Mouse (Mus musculus): ENCODE measurements around the gene Rbpjl. TPM values are rescaled to one million over a fixed set of nuclear protein-coding genes. Genes with fewer than 3 reads are reported as not detected.
A peak's percentile ranks its signal among the peaks of the same experiment; 100 is the strongest.

Gene Rbpjl
- polyA plus RNA-seq, 1 experiment: 1.1 TPM

DNA sequence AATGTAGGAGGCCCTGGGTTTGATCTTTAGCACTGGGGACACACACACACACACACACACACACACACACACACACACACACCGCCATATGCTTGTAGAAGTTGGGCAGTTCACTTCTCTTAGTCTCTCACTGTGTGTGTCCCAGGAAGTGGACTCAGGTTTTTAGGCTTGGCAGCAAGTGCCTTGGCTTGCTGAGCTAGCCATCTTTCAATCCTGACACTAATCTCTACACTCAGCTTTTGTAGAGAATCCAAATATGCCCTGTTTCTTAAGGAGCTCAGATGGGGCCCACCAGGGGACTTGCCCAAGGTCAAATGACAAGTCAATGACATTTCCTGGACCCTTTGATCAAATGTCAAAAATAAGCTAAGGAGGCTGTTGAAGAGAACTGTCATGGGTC lies 53.5 kb downstream of the Rbpjl start:
- Histone ChIP-seq H3K27ac (ENCODE audit: insufficient read depth, low read length) (no peak overlapping the region), H3K4me1 (ENCODE audit: control insufficient read depth, insufficient read depth, low read length) (peaks cover 4% of the 10 kb centered on the region; the same call in 1 of the 2 replicates), H3K4me3 (ENCODE audit: insufficient read depth, low read length) (peak overlapping the region; percentile 51; the same call in 1 of the 2 replicates)
- TF ChIP-seq POLR2A (IDR thresholded peaks at IDR 0.05; ENCODE audit: extremely low read depth, insufficient read depth, low read length) (no peak), CTCF (IDR thresholded peaks at IDR 0.05; ENCODE audit: extremely low read depth, insufficient read depth, low read length) (no peak)

DNA sequence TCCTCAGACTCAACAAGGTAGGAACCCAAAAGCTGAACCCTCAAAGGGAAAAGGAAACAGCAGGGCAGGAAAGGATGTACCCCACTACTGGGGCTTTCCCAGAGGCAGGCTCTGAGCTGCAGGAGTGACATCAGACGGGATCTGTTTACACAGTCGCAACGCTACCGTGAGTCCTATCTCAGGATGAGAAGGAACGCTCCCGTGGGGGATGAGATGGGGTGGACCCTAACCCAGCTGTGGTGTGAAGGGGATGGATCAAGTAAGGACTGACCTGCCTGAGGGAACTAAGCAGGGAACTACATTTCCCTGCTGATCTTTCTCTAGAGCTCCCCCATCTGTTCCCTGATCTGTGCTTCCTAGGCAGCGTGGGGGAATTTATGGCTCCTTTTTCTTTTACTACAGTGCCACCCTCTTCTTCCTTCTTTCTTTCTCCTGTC lies 53.9 kb downstream of the Rbpjl start, which contains the start of gene Sys1:
Sys1 (plus strand) TSS at position 101 of the 437 bp plus-strand sequence.
- Histone ChIP-seq H3K4me3 (ENCODE audit: insufficient read depth, low read length) (peak within 1 kb of the TSS; percentile 51), H3K27ac (ENCODE audit: insufficient read depth, low read length) (no peak within 1 kb of the TSS), H3K4me1 (ENCODE audit: control insufficient read depth, insufficient read depth, low read length) (peaks cover 7% of the 10 kb centered on the region; the same call in 1 of the 2 replicates)
- TF ChIP-seq CTCF (IDR thresholded peaks at IDR 0.05; ENCODE audit: extremely low read depth, insufficient read depth, low read length): peak; percentile 42; the same call in 1 of the 2 replicates
- peak; percentile 31; the same call in 1 of the 2 replicates for TF ChIP-seq POLR2A (IDR thresholded peaks at IDR 0.05; ENCODE audit: extremely low read depth, insufficient read depth, low read length)

DNA sequence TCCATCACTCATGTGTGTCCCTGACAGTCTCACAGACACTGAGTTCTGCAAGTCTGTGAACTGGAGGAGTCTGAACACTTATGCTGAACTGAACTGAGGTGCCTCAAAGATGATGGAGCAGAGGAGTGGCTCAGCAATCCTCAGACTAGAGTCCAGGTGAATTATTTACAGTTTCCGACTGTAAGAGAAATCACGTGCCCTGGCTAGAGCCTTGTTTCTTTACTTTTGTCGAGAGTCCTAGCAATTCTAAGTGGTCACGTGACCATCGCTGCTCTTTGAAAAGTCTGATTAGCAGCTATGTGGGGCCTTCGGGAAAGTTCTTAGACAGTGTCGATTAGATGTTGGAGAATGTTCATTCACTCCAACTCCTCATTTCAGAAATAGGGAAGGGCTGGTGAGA lies 55.0 kb downstream of the Rbpjl start:
- no peak overlapping the region for H3K27ac ChIP-seq (ENCODE audit: insufficient read depth, low read length)
- H3K4me3 ChIP-seq (ENCODE audit: insufficient read depth, low read length): no peak overlapping the region
- TF ChIP-seq POLR2A (IDR thresholded peaks at IDR 0.05; ENCODE audit: extremely low read depth, insufficient read depth, low read length) (no peak), CTCF (IDR thresholded peaks at IDR 0.05; ENCODE audit: extremely low read depth, insufficient read depth, low read length) (no peak)
- peaks cover 8% of the 10 kb centered on the region; the same call in 1 of the 2 replicates for H3K4me1 ChIP-seq (ENCODE audit: control insufficient read depth, insufficient read depth, low read length)

- Histone ChIP-seq H3K4me3 (ENCODE audit: insufficient read depth, low read length) (no peak overlapping the region), H3K27ac (ENCODE audit: insufficient read depth, low read length) (no peak overlapping the region), H3K4me1 (ENCODE audit: control insufficient read depth, insufficient read depth, low read length) (peaks cover 8% of the 10 kb centered on the region; the same call in 1 of the 2 replicates)
- TF ChIP-seq CTCF (IDR thresholded peaks at IDR 0.05; ENCODE audit: extremely low read depth, insufficient read depth, low read length): no peak
- TF ChIP-seq POLR2A (IDR thresholded peaks at IDR 0.05; ENCODE audit: extremely low read depth, insufficient read depth, low read length): no peak
Measured at GRCm38 (mm10) chr2:164458535-164458934, 55.6 kb downstream of the Rbpjl start.

- H3K4me3 ChIP-seq (ENCODE audit: insufficient read depth, low read length): peak within 1 kb of the TSS; percentile 76
- peaks cover 7% of the 10 kb centered on the region; the same call in 1 of the 2 replicates for H3K4me1 ChIP-seq (ENCODE audit: control insufficient read depth, insufficient read depth, low read length)
- peak within 1 kb of the TSS; percentile 69 for H3K27ac ChIP-seq (ENCODE audit: insufficient read depth, low read length)
- TF ChIP-seq CTCF (IDR thresholded peaks at IDR 0.05; ENCODE audit: extremely low read depth, insufficient read depth, low read length) (peak; percentile 85), POLR2A (IDR thresholded peaks at IDR 0.05; ENCODE audit: extremely low read depth, insufficient read depth, low read length) (peak; percentile 64; the same call in 1 of the 2 replicates)
Measured at GRCm38 (mm10) chr2:164460745-164461551, 58.0 kb downstream of the Rbpjl start, which contains the start of gene Gm20458. Gene Gm20458, plus strand, starts transcription at chr2:164460967.

Other genes starting within 250 kb of the Rbpjl start
- 17.3 and 17.6 TPM in 2 replicates for gene Kcns1, start 232.0 kb upstream of the Rbpjl start, polyA plus RNA-seq (2012; rRNA removed)
- not detected in 2 replicates for gene Wfdc5, start 220.4 kb upstream of the Rbpjl start, polyA plus RNA-seq (2012; rRNA removed)
- 0.19 TPM in 2 replicates for gene Wfdc12, start 212.5 kb upstream of the Rbpjl start, polyA plus RNA-seq (2012; rRNA removed)
- gene Wfdc15a, start 203.0 kb upstream of the Rbpjl start, polyA plus RNA-seq (2012; rRNA removed): 0.29 TPM in 1 of 2 replicates, not detected in the other
- gene Wfdc15b, start 181.5 kb upstream of the Rbpjl start, polyA plus RNA-seq (2012; rRNA removed): not detected in 2 replicates
- gene Svs2, start 164.7 kb upstream of the Rbpjl start, polyA plus RNA-seq (2012; rRNA removed): not detected in 2 replicates
- not detected in 2 replicates for gene Svs3b, start 146.5 kb upstream of the Rbpjl start, polyA plus RNA-seq (2012; rRNA removed)
- not detected in 2 replicates for gene Svs4, start 124.7 kb upstream of the Rbpjl start, polyA plus RNA-seq (2012; rRNA removed)
- not detected in 2 replicates for gene Svs3a, start 113.9 kb upstream of the Rbpjl start, polyA plus RNA-seq (2012; rRNA removed)
- gene Svs6, start 86.4 kb upstream of the Rbpjl start, polyA plus RNA-seq (2012; rRNA removed): not detected in 2 replicates
- not detected in 2 replicates for gene Svs5, start 70.4 kb upstream of the Rbpjl start, polyA plus RNA-seq (2012; rRNA removed)
- gene Slpi, start 14.0 kb upstream of the Rbpjl start, polyA plus RNA-seq (2012; rRNA removed): 0.33 and 1.5 TPM in 2 replicates
- 16.2 and 17.4 TPM in 2 replicates for gene Matn4, start 2.0 kb downstream of the Rbpjl start, polyA plus RNA-seq (2012; rRNA removed)
- gene Sdc4, start 40.7 kb downstream of the Rbpjl start, polyA plus RNA-seq (2012; rRNA removed): 47.1 and 50.7 TPM in 2 replicates
- 58.1 and 64.5 TPM in 2 replicates for gene Sys1, start 53.8 kb downstream of the Rbpjl start, polyA plus RNA-seq (2012; rRNA removed)
- gene Gm20458, start 57.8 kb downstream of the Rbpjl start, polyA plus RNA-seq (2012; rRNA removed): 7.4 and 9.5 TPM in 2 replicates
- gene Trp53tg5, start 70.6 kb downstream of the Rbpjl start, polyA plus RNA-seq (2012; rRNA removed): not detected in 2 replicates
- 250 and 313 TPM in 2 replicates for gene Dbndd2, start 83.0 kb downstream of the Rbpjl start, polyA plus RNA-seq (2012; rRNA removed)
- gene Pigt, start 94.4 kb downstream of the Rbpjl start, polyA plus RNA-seq (2012; rRNA removed): 71.6 and 73.6 TPM in 2 replicates
- gene Wfdc2, start 159.3 kb downstream of the Rbpjl start, polyA plus RNA-seq (2012; rRNA removed): 0.49 and 1.3 TPM in 2 replicates
- not detected in 2 replicates for gene Spint3, start 170.3 kb downstream of the Rbpjl start, polyA plus RNA-seq (2012; rRNA removed)
- not detected in 2 replicates for gene Wfdc6a, start 182.3 kb downstream of the Rbpjl start, polyA plus RNA-seq (2012; rRNA removed)
- gene Eppin, start 190.5 kb downstream of the Rbpjl start, polyA plus RNA-seq (2012; rRNA removed): not detected in 2 replicates
- gene Wfdc6b, start 210.4 kb downstream of the Rbpjl start, polyA plus RNA-seq (2012; rRNA removed): not detected in 2 replicates
- not detected in 2 replicates for gene Wfdc8, start 210.5 kb downstream of the Rbpjl start, polyA plus RNA-seq (2012; rRNA removed)
- gene Wfdc16, start 235.7 kb downstream of the Rbpjl start, polyA plus RNA-seq (2012; rRNA removed): not detected in 2 replicates